Comparison of ENCODE assay signal across 17 mouse cellular contexts in genomic region chr6:134449958-134450357, GRCm38 (mm10). TPM values are rescaled to one million over a fixed set of nuclear protein-coding genes. Genes with fewer than 3 reads are reported as not detected.
DNase-seq lines count a peak whose midpoint lies in the region; ATAC-seq lines count a peak whose summit lies in the region.
"Had no signal": no experiment of that assay in that cellular context is flagged by ENCODE, and none has a peak within 500 bp of the region (broad histone marks: within the 10 kb centered on the region; RNA-seq: fewer than 3 reads in every experiment).

No protein-coding gene starts in this region.

- peaks cover 73% of the 10 kb centered on the region for H3K36me3 ChIP-seq in forebrain, embryonic 13.5 days (ENCODE audit: poor library complexity, severe bottlenecking)
- H3K36me3 ChIP-seq in forebrain, embryonic 11.5 days (ENCODE audit: control insufficient read depth, insufficient read depth, low read length) = peaks cover 18% of the 10 kb centered on the region; the same call in 1 of the 2 replicates
- peaks cover 90% of the 10 kb centered on the region for H3K36me3 ChIP-seq in kidney, embryonic 15.5 days
- H3K36me3 ChIP-seq in neural tube, embryonic 14.5 days (ENCODE audit: control insufficient read depth, insufficient read depth, low read length) = peaks cover 43% of the 10 kb centered on the region
- H3K36me3 ChIP-seq in neural tube, embryonic 15.5 days = peaks cover 54% of the 10 kb centered on the region
- peaks cover 64% of the 10 kb centered on the region for H3K36me3 ChIP-seq in limb, embryonic 13.5 days

- no peak overlapping the region for H3K4me3 ChIP-seq in forebrain, embryonic 13.5 days
- no peak overlapping the region for H3K4me3 ChIP-seq in forebrain, embryonic 11.5 days (ENCODE audit: low read depth, low read length)
- no peak overlapping the region for H3K4me3 ChIP-seq in kidney, embryonic 15.5 days (replicated peaks)
- no peak overlapping the region for H3K4me3 ChIP-seq in neural tube, embryonic 14.5 days (ENCODE audit: low read depth, low read length)
- H3K4me3 ChIP-seq in neural tube, embryonic 15.5 days (replicated peaks) = no peak overlapping the region
- no peak overlapping the region for H3K4me3 ChIP-seq in limb, embryonic 13.5 days
- H3K4me3 ChIP-seq: lung, embryonic 15.5 days; megakaryocyte, embryonic 14.5 days had no signal

- no peaks in the 10 kb centered on the region for H3K27me3 ChIP-seq in forebrain, embryonic 13.5 days
- no peaks in the 10 kb centered on the region for H3K27me3 ChIP-seq in forebrain, embryonic 11.5 days (ENCODE audit: control insufficient read depth, insufficient read depth, low read length)
- H3K27me3 ChIP-seq in kidney, embryonic 15.5 days = no peaks in the 10 kb centered on the region
- H3K27me3 ChIP-seq in neural tube, embryonic 14.5 days (ENCODE audit: control insufficient read depth, insufficient read depth, low read length) = no peaks in the 10 kb centered on the region
- H3K27me3 ChIP-seq in neural tube, embryonic 15.5 days (replicated peaks) = no peaks in the 10 kb centered on the region
- no peaks in the 10 kb centered on the region for H3K27me3 ChIP-seq in limb, embryonic 13.5 days
- H3K27me3 ChIP-seq: lung, embryonic 15.5 days; megakaryocyte, embryonic 14.5 days had no signal

- ATAC-seq in forebrain, embryonic 13.5 days = peak; percentile 68
- ATAC-seq in forebrain, embryonic 11.5 days (replicated peaks; ENCODE audit: low FRiP score) = no peak
- ATAC-seq in kidney, embryonic 15.5 days (replicated peaks; ENCODE audit: low FRiP score) = no peak
- ATAC-seq in neural tube, embryonic 14.5 days (ENCODE audit: low read depth) = peak; percentile 78; the same call in 1 of the 2 replicates
- no peak for ATAC-seq in neural tube, embryonic 15.5 days (ENCODE audit: low FRiP score)
- ATAC-seq in limb, embryonic 13.5 days (ENCODE audit: low FRiP score, low read depth) = no peak

- H3K4me2 ChIP-seq in forebrain, embryonic 13.5 days = no peak overlapping the region
- H3K4me2 ChIP-seq in forebrain, embryonic 11.5 days (ENCODE audit: low read depth, low read length, severe bottlenecking) = no peak overlapping the region
- H3K4me2 ChIP-seq in kidney, embryonic 15.5 days = no peak overlapping the region
- no peak overlapping the region for H3K4me2 ChIP-seq in neural tube, embryonic 14.5 days (ENCODE audit: low read depth, low read length)
- no peak overlapping the region for H3K4me2 ChIP-seq in neural tube, embryonic 15.5 days
- H3K4me2 ChIP-seq in limb, embryonic 13.5 days (replicated peaks) = no peak overlapping the region
- H3K4me2 ChIP-seq: lung, embryonic 15.5 days had no signal

- DNase-seq in forebrain, embryonic 11.5 days (ENCODE audit: low spot score) = no peak
- DNase-seq in kidney, adult 11 months = no peak
- DNase-seq in B cell, adult 2 months = no peak
- DNase-seq: adrenal gland, adult 2 months; cerebellum, adult 8-10 months; heart, adult 11 months; kidney, postnatal 10 days; thymus, postnatal 4 days had no signal

- H3K9me3 ChIP-seq in forebrain, embryonic 13.5 days (replicated peaks) = no peaks in the 10 kb centered on the region
- no peaks in the 10 kb centered on the region for H3K9me3 ChIP-seq in forebrain, embryonic 11.5 days (ENCODE audit: control insufficient read depth, low read length)
- no peaks in the 10 kb centered on the region for H3K9me3 ChIP-seq in kidney, embryonic 15.5 days (replicated peaks)
- H3K9me3 ChIP-seq in neural tube, embryonic 14.5 days (ENCODE audit: control insufficient read depth, low read length) = no peaks in the 10 kb centered on the region
- H3K9me3 ChIP-seq in neural tube, embryonic 15.5 days (replicated peaks) = no peaks in the 10 kb centered on the region
- H3K9me3 ChIP-seq in limb, embryonic 13.5 days = no peaks in the 10 kb centered on the region; the same call in 1 of the 2 replicates
- H3K9me3 ChIP-seq: lung, embryonic 15.5 days had no signal

- H3K27ac ChIP-seq in forebrain, embryonic 13.5 days = peak overlapping the region; percentile 51; the same call in 1 of the 2 replicates
- no peak overlapping the region for H3K27ac ChIP-seq in forebrain, embryonic 11.5 days (ENCODE audit: low read depth, low read length)
- H3K27ac ChIP-seq in kidney, embryonic 15.5 days = 0 out of 2 replicates have a peak overlapping the region, but pooled peaks have one; percentile 32
- H3K27ac ChIP-seq in neural tube, embryonic 14.5 days (ENCODE audit: low read depth, low read length) = no peak overlapping the region
- no peak overlapping the region for H3K27ac ChIP-seq in neural tube, embryonic 15.5 days (replicated peaks)
- H3K27ac ChIP-seq in limb, embryonic 13.5 days = peak overlapping the region; percentile 81
- H3K27ac ChIP-seq: lung, embryonic 15.5 days had no signal

- 0 out of 2 replicates have a peak, but pooled peaks cover 5% of the 10 kb centered on the region for H3K4me1 ChIP-seq in forebrain, embryonic 13.5 days
- 0 out of 2 replicates have a peak, but pooled peaks cover 1% of the 10 kb centered on the region for H3K4me1 ChIP-seq in forebrain, embryonic 11.5 days (replicated peaks; ENCODE audit: control insufficient read depth, insufficient read depth, low read length)
- peaks cover 13% of the 10 kb centered on the region for H3K4me1 ChIP-seq in kidney, embryonic 15.5 days
- no peaks in the 10 kb centered on the region for H3K4me1 ChIP-seq in neural tube, embryonic 14.5 days (ENCODE audit: control insufficient read depth, insufficient read depth, low read length)
- H3K4me1 ChIP-seq in neural tube, embryonic 15.5 days = 0 out of 2 replicates have a peak, but pooled peaks cover 3% of the 10 kb centered on the region
- peaks cover 33% of the 10 kb centered on the region for H3K4me1 ChIP-seq in limb, embryonic 13.5 days

- no peak overlapping the region for H3K9ac ChIP-seq in forebrain, embryonic 13.5 days
- H3K9ac ChIP-seq in forebrain, embryonic 11.5 days (ENCODE audit: low read length) = no peak overlapping the region
- H3K9ac ChIP-seq in kidney, embryonic 15.5 days = no peak overlapping the region
- H3K9ac ChIP-seq in neural tube, embryonic 14.5 days (replicated peaks; ENCODE audit: low read depth, low read length) = no peak overlapping the region
- no peak overlapping the region for H3K9ac ChIP-seq in neural tube, embryonic 15.5 days (replicated peaks)
- H3K9ac ChIP-seq in limb, embryonic 13.5 days = no peak overlapping the region
- H3K9ac ChIP-seq: lung, embryonic 15.5 days had no signal

- 65% methylated on average over 11 of the region's 11 CpGs for WGBS in forebrain, embryonic 13.5 days
- WGBS in forebrain, embryonic 11.5 days = 81% methylated on average over 11 of the region's 11 CpGs
- 50% methylated on average over 11 of the region's 11 CpGs for WGBS in kidney, embryonic 15.5 days
- WGBS in neural tube, embryonic 14.5 days = 52% methylated on average over 11 of the region's 11 CpGs
- WGBS in neural tube, embryonic 15.5 days = 52% methylated on average over 11 of the region's 11 CpGs
- 56% methylated on average over 11 of the region's 11 CpGs for WGBS in limb, embryonic 13.5 days

RNA-seq across cellular contexts. Expression of gene Bcl2l14, which starts 53.8 kb away (rescaled TPM):
- not detected in 2 replicates for polyA plus RNA-seq in forebrain, embryonic 13.5 days (2015; fragmentation: Nextera tagmentation; extraction: Ambion mirVana)
- 0.24 and 0.33 TPM in 2 replicates for polyA plus RNA-seq in forebrain, embryonic 11.5 days (2014; fragmentation: Nextera tagmentation; extraction: Ambion mirVana)
- 4.6 and 5.5 TPM in 2 replicates for polyA plus RNA-seq in kidney, embryonic 15.5 days (2015; fragmentation: Nextera tagmentation; extraction: Ambion mirVana)
- 0.09 TPM in 1 of 2 replicates, not detected in the other for polyA plus RNA-seq in neural tube, embryonic 14.5 days (2014; fragmentation: Nextera tagmentation; extraction: Ambion mirVana)
- polyA plus RNA-seq in neural tube, embryonic 15.5 days (2015; fragmentation: Nextera tagmentation; extraction: Ambion mirVana) = 0.18 and 6.7 TPM in 2 replicates
- polyA plus RNA-seq in limb, embryonic 13.5 days (2015; fragmentation: Nextera tagmentation; extraction: Ambion mirVana) = 0.78 and 0.87 TPM in 2 replicates
- polyA plus RNA-seq: adrenal gland, adult 2 months; frontal cortex, adult 2 months; liver, adult 2 months had no signal

Comparison
In these comparisons a context has a peak if more than half of its experiments do, and no peak if none do; other contexts are left out.
1. ATAC-seq: peak in forebrain, embryonic 13.5 days (single experiment) and neural tube, embryonic 14.5 days (single experiment); none in forebrain, embryonic 11.5 days (single experiment), kidney, embryonic 15.5 days (single experiment), neural tube, embryonic 15.5 days (single experiment) and limb, embryonic 13.5 days (single experiment).
2. H3K27ac ChIP-seq: peak in forebrain, embryonic 13.5 days (single experiment), kidney, embryonic 15.5 days (single experiment) and limb, embryonic 13.5 days (single experiment); none in forebrain, embryonic 11.5 days (single experiment), neural tube, embryonic 14.5 days (single experiment) and neural tube, embryonic 15.5 days (single experiment).